Mouse (Mus musculus): ENCODE measurements around the gene Stoml3. TPM values are rescaled to one million over a fixed set of nuclear protein-coding genes. Genes with fewer than 3 reads are reported as not detected.

Gene Stoml3
- polyA plus RNA-seq, 1 experiment from 2014 or later = 0.10 TPM

- Histone ChIP-seq H3K4me1 (peaks cover 26% of the 10 kb centered on the region), H3K9me3 (no peaks in the 10 kb centered on the region), H3K4me3 (peak within 1 kb of the TSS; percentile 86), H3K27me3 (no peaks in the 10 kb centered on the region), H3K27ac (peak within 1 kb of the TSS; percentile 89), H3K4me2 (peak within 1 kb of the TSS; percentile 64), H3K9ac (peak within 1 kb of the TSS; percentile 82), H3K36me3 (peaks cover 22% of the 10 kb centered on the region)
- WGBS = under 1% methylated on average over 52 of the region's 52 CpGs
- ATAC-seq (ENCODE audit: insufficient number of reproducible peaks, low FRiP score, low TSS enrichment, low read depth) = peak; percentile 97
Measured at GRCm38 (mm10) chr3:53463046-53463764, 25.2 kb upstream of the Stoml3 start, which contains the start of the genes Nhlrc3 and Proser1. Gene Nhlrc3 (minus strand): TSS chr3:53463332. Gene Proser1 (plus strand): TSS chr3:53463666.

GRCm38 (mm10) chr3:53463765-53464114 lies 24.7 kb upstream of the Stoml3 start:
- Histone ChIP-seq H3K27me3 (no peaks in the 10 kb centered on the region), H3K27ac (peak overlapping the region; percentile 89), H3K4me3 (peak overlapping the region; percentile 86), H3K4me2 (peak overlapping the region; percentile 63), H3K36me3 (peaks cover 19% of the 10 kb centered on the region), H3K9me3 (no peaks in the 10 kb centered on the region), H3K4me1 (peaks cover 28% of the 10 kb centered on the region), H3K9ac (peak overlapping the region; percentile 82)
- WGBS = 0% methylated on average over 35 of the region's 35 CpGs
- ATAC-seq (ENCODE audit: insufficient number of reproducible peaks, low FRiP score, low TSS enrichment, low read depth) = peak; percentile 30; the same call in 1 of the 2 replicates

DNA sequence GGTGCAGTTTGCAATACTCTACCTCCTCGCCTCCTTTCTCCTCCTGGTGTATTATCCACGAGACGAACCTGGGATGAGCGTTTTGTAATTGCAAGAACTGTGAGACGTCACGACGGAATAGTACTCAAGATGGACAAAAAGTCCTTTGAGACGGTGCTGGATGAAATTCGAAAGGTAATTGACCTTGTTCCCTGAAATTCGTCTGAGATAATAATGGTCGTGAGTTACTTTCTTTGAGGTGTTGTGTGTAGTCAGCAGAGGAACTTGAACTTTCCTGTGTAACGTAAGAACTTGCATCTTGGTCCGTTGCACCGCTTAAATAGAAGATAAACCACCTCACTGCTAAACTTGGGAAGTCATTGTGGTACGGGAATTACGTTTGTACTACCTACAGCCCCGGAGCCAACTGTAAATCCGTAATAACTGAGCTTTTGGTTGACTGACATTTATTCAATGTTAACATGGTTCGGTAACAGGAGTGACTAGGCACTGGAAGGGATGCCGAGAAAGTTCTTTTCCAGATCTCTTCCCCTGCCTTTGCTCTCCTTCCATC lies 24.2 kb upstream of the Stoml3 start:
- no peak for ATAC-seq (ENCODE audit: insufficient number of reproducible peaks, low FRiP score, low TSS enrichment, low read depth)
- H3K27me3 ChIP-seq = no peaks in the 10 kb centered on the region
- H3K27ac ChIP-seq = peak overlapping the region; percentile 89
- peak overlapping the region; percentile 63 for H3K4me2 ChIP-seq
- H3K9me3 ChIP-seq = no peaks in the 10 kb centered on the region
- H3K36me3 ChIP-seq = peaks cover 22% of the 10 kb centered on the region
- H3K9ac ChIP-seq = peak overlapping the region; percentile 82
- under 1% methylated on average over 20 of the region's 20 CpGs for WGBS
- peaks cover 28% of the 10 kb centered on the region for H3K4me1 ChIP-seq
- H3K4me3 ChIP-seq = peak overlapping the region; percentile 86

DNA sequence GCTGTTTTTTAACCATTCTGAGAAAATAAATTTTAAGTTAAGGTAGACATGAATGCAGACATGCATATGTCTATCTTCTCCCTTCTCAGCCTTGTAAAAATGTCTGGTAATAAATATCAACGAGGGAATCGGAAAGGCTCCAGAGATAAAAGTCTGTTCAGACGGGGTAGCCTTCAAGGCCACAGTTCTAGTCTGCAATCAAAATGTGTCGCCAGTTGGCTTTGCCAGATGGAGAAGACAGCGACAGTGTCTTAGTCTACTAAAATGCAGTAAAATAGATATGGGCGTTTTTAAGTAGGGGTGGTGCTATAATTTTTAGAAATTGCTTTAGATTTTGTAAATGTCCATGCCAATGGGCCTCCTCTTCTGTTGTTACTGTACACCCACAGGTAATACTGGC lies 23.1 kb upstream of the Stoml3 start:
- Histone ChIP-seq H3K27me3 (no peaks in the 10 kb centered on the region), H3K4me3 (peak overlapping the region; percentile 86), H3K9me3 (no peaks in the 10 kb centered on the region), H3K27ac (no peak overlapping the region), H3K4me2 (peak overlapping the region; percentile 63), H3K9ac (no peak overlapping the region), H3K36me3 (peaks cover 24% of the 10 kb centered on the region), H3K4me1 (peaks cover 28% of the 10 kb centered on the region)
- no peak for ATAC-seq (ENCODE audit: insufficient number of reproducible peaks, low FRiP score, low TSS enrichment, low read depth)
- 30% methylated on average over 6 of the region's 6 CpGs for WGBS

- no peak for ATAC-seq (ENCODE audit: insufficient number of reproducible peaks, low FRiP score, low TSS enrichment, low read depth)
- no peak overlapping the region for H3K4me3 ChIP-seq
- no peak overlapping the region for H3K9ac ChIP-seq
- no peaks in the 10 kb centered on the region for H3K9me3 ChIP-seq
- no peaks in the 10 kb centered on the region for H3K27me3 ChIP-seq
- H3K4me2 ChIP-seq = no peak overlapping the region
- peaks cover 28% of the 10 kb centered on the region for H3K36me3 ChIP-seq
- WGBS = 74% methylated on average over 9 of the region's 9 CpGs
- peaks cover 28% of the 10 kb centered on the region for H3K4me1 ChIP-seq
- no peak overlapping the region for H3K27ac ChIP-seq
Measured at GRCm38 (mm10) chr3:53466481-53466880, 22.0 kb upstream of the Stoml3 start.

- H3K4me3 ChIP-seq = no peak overlapping the region
Measured at GRCm38 (mm10) chr3:53467356-53467755, 21.1 kb upstream of the Stoml3 start.

DNA sequence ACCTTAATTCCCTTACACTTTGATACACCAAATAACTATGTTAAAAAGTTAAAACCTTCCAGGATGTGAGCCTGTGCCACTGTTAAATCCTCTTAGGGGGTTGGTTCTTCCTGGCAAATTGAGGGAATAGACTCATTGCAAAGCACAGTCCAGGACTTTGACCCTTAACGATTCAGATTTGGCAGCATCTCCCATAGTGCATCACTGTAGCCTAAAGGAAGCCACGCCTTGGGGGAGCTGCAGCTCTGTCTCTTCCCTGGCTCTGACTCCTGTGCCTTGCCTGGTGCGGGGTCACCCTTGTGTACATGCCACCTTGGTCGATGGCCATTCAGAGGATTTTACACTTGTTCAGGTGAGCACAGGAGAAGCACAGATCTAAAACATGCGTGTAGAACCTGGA lies 18.8 kb upstream of the Stoml3 start:
- Histone ChIP-seq H3K9me3 (no peaks in the 10 kb centered on the region), H3K27ac (no peak overlapping the region), H3K4me2 (no peak overlapping the region), H3K36me3 (peaks cover 57% of the 10 kb centered on the region), H3K4me3 (no peak overlapping the region), H3K27me3 (no peaks in the 10 kb centered on the region), H3K9ac (no peak overlapping the region), H3K4me1 (peaks cover 21% of the 10 kb centered on the region)
- WGBS = 95% methylated on average over 5 of the region's 5 CpGs
- no peak for ATAC-seq (ENCODE audit: insufficient number of reproducible peaks, low FRiP score, low TSS enrichment, low read depth)

More at GRCm38 (mm10) chr3:53467356-53467755, 21.1 kb upstream of the Stoml3 start:
- H3K4me2 ChIP-seq = no peak overlapping the region
- peaks cover 25% of the 10 kb centered on the region for H3K4me1 ChIP-seq
- H3K9me3 ChIP-seq = no peaks in the 10 kb centered on the region
- H3K27me3 ChIP-seq = no peaks in the 10 kb centered on the region
- H3K9ac ChIP-seq = no peak overlapping the region
- 80% methylated on average over 4 of the region's 5 CpGs for WGBS
- no peak for ATAC-seq (ENCODE audit: insufficient number of reproducible peaks, low FRiP score, low TSS enrichment, low read depth)
- peaks cover 35% of the 10 kb centered on the region for H3K36me3 ChIP-seq
- no peak overlapping the region for H3K27ac ChIP-seq

DNA sequence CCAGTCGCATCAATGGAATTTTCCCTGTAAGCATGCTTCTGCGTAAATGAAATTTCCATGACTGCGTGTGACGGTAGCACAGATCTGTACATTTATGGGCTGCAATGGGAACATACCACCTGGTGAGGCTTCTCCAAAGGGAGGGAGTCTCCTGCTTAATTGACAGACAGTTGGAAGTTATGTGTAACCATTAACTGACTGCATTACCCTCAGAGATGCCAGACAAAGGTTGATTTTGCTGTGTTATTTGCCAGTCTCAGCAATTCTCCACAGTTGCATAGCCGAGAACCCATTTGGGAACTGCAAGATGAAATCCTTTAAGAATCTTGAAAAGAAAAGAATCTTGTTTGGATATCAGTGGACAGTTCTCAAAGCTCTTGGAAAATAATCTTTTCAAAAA lies 16.4 kb upstream of the Stoml3 start:
- H3K4me1 ChIP-seq = peaks cover 3% of the 10 kb centered on the region
- H3K27ac ChIP-seq = no peak overlapping the region
- peaks cover 76% of the 10 kb centered on the region for H3K36me3 ChIP-seq
- H3K4me2 ChIP-seq = no peak overlapping the region
- no peak for ATAC-seq (ENCODE audit: insufficient number of reproducible peaks, low FRiP score, low TSS enrichment, low read depth)
- no peak overlapping the region for H3K4me3 ChIP-seq
- no peak overlapping the region for H3K9ac ChIP-seq
- H3K27me3 ChIP-seq = no peaks in the 10 kb centered on the region
- no peaks in the 10 kb centered on the region for H3K9me3 ChIP-seq
- 91% methylated on average over 5 of the region's 5 CpGs for WGBS

DNA sequence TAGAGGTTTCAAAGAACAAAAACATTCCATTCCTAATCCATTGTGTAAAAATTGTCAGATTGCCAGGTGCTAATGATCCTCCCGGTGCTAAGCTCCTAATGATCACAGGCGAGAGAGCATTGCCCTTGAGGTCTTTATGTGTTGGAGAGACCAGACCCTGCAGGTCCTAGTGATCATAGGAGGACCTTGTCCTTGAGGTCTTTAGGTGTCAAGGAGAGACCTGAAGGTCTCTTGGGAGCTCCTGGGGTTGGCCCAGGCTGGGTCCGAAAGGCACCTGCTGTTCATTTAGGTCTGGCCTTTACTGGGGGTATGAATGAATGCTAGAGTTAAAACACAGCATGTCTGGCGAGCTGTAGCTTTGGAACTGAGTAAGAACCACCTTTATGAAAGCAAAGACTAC lies 14.3 kb upstream of the Stoml3 start:
- H3K9ac ChIP-seq = no peak overlapping the region
- WGBS = 66% methylated on average over 4 of the region's 4 CpGs
- no peaks in the 10 kb centered on the region for H3K9me3 ChIP-seq
- H3K4me1 ChIP-seq = no peaks in the 10 kb centered on the region; the same call in 1 of the 2 replicates
- peaks cover 89% of the 10 kb centered on the region for H3K36me3 ChIP-seq
- no peak for ATAC-seq (ENCODE audit: insufficient number of reproducible peaks, low FRiP score, low TSS enrichment, low read depth)
- no peaks in the 10 kb centered on the region for H3K27me3 ChIP-seq
- H3K4me2 ChIP-seq = no peak overlapping the region
- no peak overlapping the region for H3K4me3 ChIP-seq
- no peak overlapping the region for H3K27ac ChIP-seq

- Histone ChIP-seq H3K36me3 (peaks cover 89% of the 10 kb centered on the region), H3K4me3 (no peak overlapping the region), H3K4me1 (no peaks in the 10 kb centered on the region; the same call in 1 of the 2 replicates), H3K27ac (no peak overlapping the region), H3K4me2 (no peak overlapping the region), H3K9me3 (no peaks in the 10 kb centered on the region), H3K9ac (no peak overlapping the region), H3K27me3 (no peaks in the 10 kb centered on the region)
- 66% methylated on average over 6 of the region's 6 CpGs for WGBS
- no peak for ATAC-seq (ENCODE audit: insufficient number of reproducible peaks, low FRiP score, low TSS enrichment, low read depth)
Measured at GRCm38 (mm10) chr3:53475889-53476288, 12.6 kb upstream of the Stoml3 start.

DNA sequence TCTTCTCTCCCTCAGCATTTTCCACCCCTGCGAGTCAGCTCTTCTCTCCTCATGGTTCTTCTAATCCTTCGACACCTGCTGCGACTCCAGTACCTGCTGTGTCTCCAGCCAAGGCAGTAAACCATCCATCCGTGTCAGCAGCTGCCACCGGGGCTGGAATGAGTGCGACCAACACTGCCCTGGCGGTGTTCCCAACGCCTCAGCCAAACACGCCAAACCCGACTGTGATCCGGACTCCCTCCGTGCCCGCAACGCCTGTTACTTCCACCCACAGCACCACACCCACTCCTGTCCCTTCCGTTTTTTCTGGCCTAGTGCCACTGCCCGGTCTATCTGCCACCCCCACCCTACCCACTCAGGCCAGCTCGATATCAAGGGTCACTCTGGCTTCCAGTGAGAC lies 11.0 kb upstream of the Stoml3 start:
- 76% methylated on average over 17 of the region's 17 CpGs for WGBS
- Histone ChIP-seq H3K9me3 (no peaks in the 10 kb centered on the region), H3K9ac (no peak overlapping the region), H3K4me3 (no peak overlapping the region), H3K27ac (no peak overlapping the region), H3K27me3 (no peaks in the 10 kb centered on the region), H3K4me1 (no peaks in the 10 kb centered on the region; the same call in 1 of the 2 replicates), H3K36me3 (peaks cover 87% of the 10 kb centered on the region), H3K4me2 (no peak overlapping the region)
- ATAC-seq (ENCODE audit: insufficient number of reproducible peaks, low FRiP score, low TSS enrichment, low read depth) = peak; percentile 47; the same call in 1 of the 2 replicates

- 0 out of 2 replicates have a peak, but pooled peaks have one; percentile 41 for ATAC-seq (ENCODE audit: insufficient number of reproducible peaks, low FRiP score, low TSS enrichment, low read depth)
- Histone ChIP-seq H3K36me3 (peaks cover 81% of the 10 kb centered on the region), H3K4me1 (no peaks in the 10 kb centered on the region; the same call in 1 of the 2 replicates), H3K27me3 (no peaks in the 10 kb centered on the region), H3K27ac (no peak overlapping the region), H3K9ac (no peak overlapping the region), H3K9me3 (no peaks in the 10 kb centered on the region), H3K4me2 (no peak overlapping the region), H3K4me3 (no peak overlapping the region)
- 97% methylated on average over 30 of the region's 30 CpGs for WGBS
Measured at GRCm38 (mm10) chr3:53478419-53479046, 9.9 kb upstream of the Stoml3 start.

Measured in limb, embryonic 15.5 days (tissue).